Mouse (Mus musculus) embryonic facial prominence, embryonic 15.5 days (tissue): ENCODE measurements around the gene Olfr743. TPM values are rescaled to one million over a fixed set of nuclear protein-coding genes. Genes with fewer than 3 reads are reported as not detected.
"Not testable (repeated sequence)": the region's sequence is repeated elsewhere in the genome, so short reads cannot be mapped to it uniquely, and the experiment has no call there.

Experiments used
- ATAC-seq: fragments of 200-750 bp; cut with Nextera tagmentation; 2 replicates; pipeline ENCODE4 v1.8.0; 2017; ENCODE audit warnings: low read depth, moderate TSS enrichment; ENCODE audit not compliant: insufficient number of reproducible peaks, low FRiP score, low TSS enrichment
- H3K27ac ChIP-seq: fragments of 300-500 bp; sonication (generic); replicated peaks from 2 replicates; pipeline ENCODE4 v1.5.1; 2015; ENCODE audit warnings: mild to moderate bottlenecking, inconsistent platforms
- H3K27me3 ChIP-seq: fragments of 300-500 bp; sonication (generic); 2 replicates; pipeline ENCODE4 v1.6.1; 2015; ENCODE audit warnings: inconsistent platforms
- H3K36me3 ChIP-seq: fragments of 300-500 bp; sonication (generic); 2 replicates; pipeline ENCODE4 v1.6.1; 2015; ENCODE audit warnings: mild to moderate bottlenecking, inconsistent platforms
- H3K4me1 ChIP-seq: fragments of 300-500 bp; sonication (generic); 2 replicates; pipeline ENCODE4 v1.6.1; 2015; ENCODE audit warnings: inconsistent platforms
- H3K4me2 ChIP-seq: fragments of 300-500 bp; sonication (generic); replicated peaks from 2 replicates; pipeline ENCODE4 v1.6.1; 2015; ENCODE audit warnings: mild to moderate bottlenecking, inconsistent platforms
- H3K4me3 ChIP-seq: fragments of 300-500 bp; sonication (generic); replicated peaks from 2 replicates; pipeline ENCODE4 v1.5.1; 2015; ENCODE audit warnings: mild to moderate bottlenecking, inconsistent platforms
- H3K9ac ChIP-seq: fragments of 300-500 bp; sonication (generic); 2 replicates; pipeline ENCODE4 v1.6.1; 2015; ENCODE audit warnings: inconsistent platforms
- H3K9me3 ChIP-seq: fragments of 300-500 bp; sonication (generic); replicated peaks from 2 replicates; pipeline ENCODE4 v1.6.1; 2016; ENCODE audit warnings: inconsistent platforms
- WGBS: fragments of 180-500 bp; shearing (Covaris S2); methylation state at CpG from one replicate; pipeline ENCODE4 v1.1.7; 2015; 5-methylcytosine and 5-hydroxymethylcytosine counted together
- polyA plus RNA-seq: library from polyadenylated mRNA; unstranded; fragments of >200 nt; fragmentation: Nextera tagmentation; extraction: Ambion mirVana; gene quantifications from 2 replicates; pipeline ENCODE4 v1.2.1, GENCODE M21; 2015

The Olfr743 gene
- polyA plus RNA-seq = not detected in 2 replicates

- no peak for ATAC-seq
- Histone ChIP-seq H3K27me3 (no peaks in the 10 kb centered on the region), H3K9me3 (no peaks in the 10 kb centered on the region), H3K4me2 (no peak within 1 kb of the TSS), H3K4me3 (no peak within 1 kb of the TSS), H3K27ac (no peak within 1 kb of the TSS), H3K36me3 (no peaks in the 10 kb centered on the region), H3K9ac (no peak within 1 kb of the TSS), H3K4me1 (no peaks in the 10 kb centered on the region)
Measured at GRCm38 (mm10) chr14:50521539-50521938, at the start of gene Olfr743. TSS of gene Olfr743 (plus strand) at chr14:50521839.

- Histone ChIP-seq H3K4me1 (no peaks in the 10 kb centered on the region), H3K9ac (no peak within 1 kb of the TSS), H3K27ac (no peak within 1 kb of the TSS), H3K4me2 (no peak within 1 kb of the TSS), H3K27me3 (no peaks in the 10 kb centered on the region), H3K9me3 (no peaks in the 10 kb centered on the region), H3K4me3 (no peak within 1 kb of the TSS), H3K36me3 (no peaks in the 10 kb centered on the region)
- WGBS = 61% methylated on average over 2 of the region's 2 CpGs
- no peak for ATAC-seq
Measured at GRCm38 (mm10) chr14:50472438-50472837, 49.2 kb upstream of the Olfr743 start, which contains the start of gene Olfr741. TSS of gene Olfr741 (plus strand) at chr14:50472738.

GRCm38 (mm10) chr14:50478406-50478805 lies 43.2 kb upstream of the Olfr743 start:
- no peak for ATAC-seq
- WGBS = 70% methylated on average over 2 of the region's 2 CpGs
- no peaks in the 10 kb centered on the region for H3K27me3 ChIP-seq
- H3K9ac ChIP-seq = no peak overlapping the region
- H3K36me3 ChIP-seq = no peaks in the 10 kb centered on the region
- H3K9me3 ChIP-seq = no peaks in the 10 kb centered on the region
- H3K27ac ChIP-seq = no peak overlapping the region
- H3K4me3 ChIP-seq = no peak overlapping the region
- no peaks in the 10 kb centered on the region for H3K4me1 ChIP-seq
- H3K4me2 ChIP-seq = no peak overlapping the region

GRCm38 (mm10) chr14:50503300-50503699 lies 18.3 kb upstream of the Olfr743 start, which contains the start of gene Olfr742:
TSS of gene Olfr742 (plus strand) at chr14:50503600.
- no peak within 1 kb of the TSS for H3K27ac ChIP-seq
- ATAC-seq = no peak
- H3K27me3 ChIP-seq = no peaks in the 10 kb centered on the region
- H3K4me1 ChIP-seq = no peaks in the 10 kb centered on the region
- H3K36me3 ChIP-seq = no peaks in the 10 kb centered on the region
- H3K4me2 ChIP-seq = no peak within 1 kb of the TSS
- H3K9me3 ChIP-seq = no peaks in the 10 kb centered on the region
- H3K4me3 ChIP-seq = no peak within 1 kb of the TSS
- 56% methylated on average over 2 of the region's 2 CpGs for WGBS
- H3K9ac ChIP-seq = no peak within 1 kb of the TSS

GRCm38 (mm10) chr14:50552734-50553133 lies 31.1 kb downstream of the Olfr743 start:
- Histone ChIP-seq H3K27ac (no peak overlapping the region), H3K36me3 (no peaks in the 10 kb centered on the region), H3K4me1 (no peaks in the 10 kb centered on the region), H3K4me3 (no peak overlapping the region), H3K9me3 (no peaks in the 10 kb centered on the region), H3K27me3 (no peaks in the 10 kb centered on the region), H3K4me2 (no peak overlapping the region), H3K9ac (no peak overlapping the region)
- 90% methylated on average over 2 of the region's 2 CpGs for WGBS
- no peak for ATAC-seq

DNA sequence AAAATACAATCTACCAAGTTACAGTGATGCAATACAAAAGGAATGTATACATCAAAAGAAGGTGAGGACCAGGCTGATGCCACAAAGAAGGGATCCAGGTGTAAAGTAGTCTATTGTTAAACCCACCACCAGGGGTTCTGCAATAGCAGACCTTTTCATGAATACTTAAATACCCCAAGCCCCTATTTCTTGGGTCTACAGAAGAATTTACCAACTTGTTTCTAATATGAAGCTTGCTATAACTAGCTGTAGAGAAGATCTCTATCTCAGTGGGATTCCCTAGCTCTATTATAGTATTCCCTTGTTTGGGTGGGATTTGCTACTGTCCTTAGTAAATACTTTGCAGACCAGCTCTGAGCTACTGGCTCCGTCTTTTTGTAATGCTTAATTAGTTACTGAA lies 51.4 kb downstream of the Olfr743 start:
- not testable (repeated sequence) for H3K27ac ChIP-seq, H3K9me3 ChIP-seq, H3K4me1 ChIP-seq, H3K9ac ChIP-seq, H3K27me3 ChIP-seq, H3K36me3 ChIP-seq, H3K4me3 ChIP-seq, H3K4me2 ChIP-seq, ATAC-seq
- 61% methylated on average over 1 of the region's 1 CpGs for WGBS

Other genes with a start within 250 kb of the Olfr743 start
- gene Olfr732, start 237.6 kb upstream of the Olfr743 start, polyA plus RNA-seq = not detected in 2 replicates
- not detected in 2 replicates for gene Olfr733, start 220.3 kb upstream of the Olfr743 start, polyA plus RNA-seq
- gene Olfr734, start 195.1 kb upstream of the Olfr743 start, polyA plus RNA-seq = not detected in 2 replicates
- not detected in 2 replicates for gene Olfr735, start 173.0 kb upstream of the Olfr743 start, polyA plus RNA-seq
- gene Tlr11, start 163.9 kb upstream of the Olfr743 start, polyA plus RNA-seq = not detected in 2 replicates
- gene Olfr736, start 140.7 kb upstream of the Olfr743 start, polyA plus RNA-seq = 0.21 TPM in 1 of 2 replicates, not detected in the other
- gene Olfr738, start 114.3 kb upstream of the Olfr743 start, polyA plus RNA-seq = 0.13 and 0.17 TPM in 2 replicates
- gene Olfr739, start 103.2 kb upstream of the Olfr743 start, polyA plus RNA-seq = 0.20 and 0.24 TPM in 2 replicates
- 0.05 TPM in 1 of 2 replicates, not detected in the other for gene Olfr740, start 76.3 kb upstream of the Olfr743 start, polyA plus RNA-seq
- not detected in 2 replicates for gene Olfr741, start 49.1 kb upstream of the Olfr743 start, polyA plus RNA-seq
- gene Olfr742, start 18.2 kb upstream of the Olfr743 start, polyA plus RNA-seq = not detected in 2 replicates
- gene Olfr744, start 93.0 kb downstream of the Olfr743 start, polyA plus RNA-seq = 0.15 and 0.25 TPM in 2 replicates
- 1.3 TPM in 2 replicates for gene Olfr745, start 117.5 kb downstream of the Olfr743 start, polyA plus RNA-seq
- gene Olfr746, start 125.2 kb downstream of the Olfr743 start, polyA plus RNA-seq = 0.17 TPM in 1 of 2 replicates, not detected in the other
- not detected in 2 replicates for gene Olfr747, start 171.4 kb downstream of the Olfr743 start, polyA plus RNA-seq
- gene Olfr748, start 185.5 kb downstream of the Olfr743 start, polyA plus RNA-seq = 0.05 and 0.08 TPM in 2 replicates
- 0.43 TPM in 1 of 2 replicates, not detected in the other for gene Olfr749, start 223.3 kb downstream of the Olfr743 start, polyA plus RNA-seq